Mouse (Mus musculus) intestine, postnatal 0 days (tissue): Measurements from ENCODE around the gene Gpr68. TPM values are rescaled to one million over a fixed set of nuclear protein-coding genes. Genes with fewer than 3 reads are reported as not detected.

ENCODE experiments used
- ATAC-seq: fragments of 200-750 bp; cut with Nextera tagmentation; 2 replicates; pipeline ENCODE4 v1.8.0; 2017; ENCODE audit warnings: mild to moderate bottlenecking, moderate TSS enrichment, moderate library complexity
- H3K27ac ChIP-seq: fragments of 300-500 bp; sonication (generic); 2 replicates; pipeline ENCODE4 v1.5.1; 2014; ENCODE audit warnings: mild to moderate bottlenecking, low read depth, low read length, moderate library complexity
- H3K27me3 ChIP-seq: fragments of 300-500 bp; sonication (generic); replicated peaks from 2 replicates; pipeline ENCODE4 v1.6.1; 2014; ENCODE audit warnings: low read length, mixed read lengths; ENCODE audit not compliant: control insufficient read depth, insufficient read depth
- H3K36me3 ChIP-seq: fragments of 300-500 bp; sonication (generic); 2 replicates; pipeline ENCODE4 v1.6.1; 2014; ENCODE audit warnings: mild to moderate bottlenecking, moderate library complexity; ENCODE audit not compliant: control insufficient read depth, insufficient read depth
- H3K4me1 ChIP-seq: fragments of 300-500 bp; sonication (generic); replicated peaks from 2 replicates; pipeline ENCODE4 v1.6.1; 2014; ENCODE audit warnings: antibody characterized with exemption, low read length, mixed read lengths; ENCODE audit not compliant: control insufficient read depth, insufficient read depth
- H3K4me2 ChIP-seq: fragments of 300-500 bp; sonication (generic); replicated peaks from 2 replicates; pipeline ENCODE4 v1.6.1; 2014; ENCODE audit warnings: low read depth, mild to moderate bottlenecking, moderate library complexity
- H3K4me3 ChIP-seq: fragments of 300-500 bp; sonication (generic); 2 replicates; pipeline ENCODE4 v1.5.1; 2014; ENCODE audit warnings: low read depth, low read length
- H3K9ac ChIP-seq: fragments of 300-500 bp; sonication (generic); 2 replicates; pipeline ENCODE4 v1.6.1; 2014; ENCODE audit warnings: mild to moderate bottlenecking, low read depth, low read length
- H3K9me3 ChIP-seq: fragments of 300-500 bp; sonication (generic); 2 replicates; pipeline ENCODE4 v1.6.1; 2016; ENCODE audit warnings: mixed run types; ENCODE audit not compliant: control insufficient read depth
- CTCF ChIP-seq: sonication (generic); IDR thresholded peaks from 2 replicates; pipeline ENCODE4 v1.5.1; 2016; ENCODE audit warnings: low read depth, mild to moderate bottlenecking, control low read depth, antibody characterized with exemption, moderate library complexity
- WGBS: fragments of 180-500 bp; shearing (Covaris S2); extraction: QIAGEN DNeasy Blood & Tissue Kit; methylation state at CpG from one replicate; pipeline ENCODE4 v1.1.7; 2014; 5-methylcytosine and 5-hydroxymethylcytosine counted together
- polyA plus RNA-seq: library from polyadenylated mRNA; unstranded; fragments of >200 nt; fragmentation: Nextera tagmentation; extraction: Ambion mirVana; gene quantifications from 2 replicates; pipeline ENCODE4 v1.2.1, GENCODE M21; 2015

The Gpr68 gene
- polyA plus RNA-seq, 1 experiment from 2014 or later, result 0.31 TPM

GRCm38 (mm10) chr12:100925644-100926619 lies 17.9 kb upstream of the Gpr68 start:
- Histone ChIP-seq H3K4me2 (no peak overlapping the region), H3K9me3 (no peaks in the 10 kb centered on the region), H3K27me3 (no peaks in the 10 kb centered on the region), H3K9ac (no peak overlapping the region), H3K4me1 (no peaks in the 10 kb centered on the region), H3K27ac (no peak overlapping the region), H3K36me3 (peaks cover 70% of the 10 kb centered on the region), H3K4me3 (no peak overlapping the region)
- peak; percentile 83 for TF ChIP-seq CTCF
- peak; percentile 25; the same call in 1 of the 2 replicates for ATAC-seq
- 69% methylated on average over 14 of the region's 14 CpGs for WGBS

- 87% methylated on average over 15 of the region's 15 CpGs for WGBS
- Histone ChIP-seq H3K27me3 (no peaks in the 10 kb centered on the region), H3K9me3 (no peaks in the 10 kb centered on the region), H3K36me3 (peaks cover 67% of the 10 kb centered on the region), H3K27ac (no peak overlapping the region), H3K4me2 (no peak overlapping the region), H3K4me3 (no peak overlapping the region), H3K9ac (no peak overlapping the region), H3K4me1 (no peaks in the 10 kb centered on the region)
- no peak for ATAC-seq
- TF ChIP-seq CTCF, result no peak
These were observed 16.8 kb upstream of the Gpr68 start for GRCm38 (mm10) chr12:100924646-100925339.

- Histone ChIP-seq H3K36me3 (peaks cover 38% of the 10 kb centered on the region), H3K4me1 (no peaks in the 10 kb centered on the region; the same call in 1 of the 2 replicates), H3K27me3 (0 out of 2 replicates have a peak, but pooled peaks cover 9% of the 10 kb centered on the region), H3K27ac (no peak overlapping the region), H3K9me3 (no peaks in the 10 kb centered on the region), H3K4me3 (no peak overlapping the region), H3K9ac (no peak overlapping the region), H3K4me2 (no peak overlapping the region)
- no peak for ATAC-seq
- WGBS, result 75% methylated on average over 12 of the region's 12 CpGs
- no peak for TF ChIP-seq CTCF
These were observed 2.7 kb upstream of the Gpr68 start for GRCm38 (mm10) chr12:100910731-100911130.

GRCm38 (mm10) chr12:100909765-100910164 lies 1.8 kb upstream of the Gpr68 start:
- no peak overlapping the region for H3K4me2 ChIP-seq
- H3K9ac ChIP-seq, result no peak overlapping the region
- H3K9me3 ChIP-seq, result no peaks in the 10 kb centered on the region
- WGBS, result 35% methylated on average over 6 of the region's 6 CpGs
- H3K4me3 ChIP-seq, result no peak overlapping the region
- H3K27me3 ChIP-seq, result 0 out of 2 replicates have a peak, but pooled peaks cover 9% of the 10 kb centered on the region
- no peak for TF ChIP-seq CTCF
- H3K36me3 ChIP-seq, result peaks cover 29% of the 10 kb centered on the region
- ATAC-seq, result 0 out of 2 replicates have a peak, but pooled peaks have one; percentile 6
- no peaks in the 10 kb centered on the region; the same call in 1 of the 2 replicates for H3K4me1 ChIP-seq
- H3K27ac ChIP-seq, result no peak overlapping the region

- 0 out of 2 replicates have a peak, but pooled peaks have one; percentile 14 for ATAC-seq
- no peaks in the 10 kb centered on the region; the same call in 1 of the 2 replicates for H3K4me1 ChIP-seq
- 35% methylated on average over 9 of the region's 10 CpGs for WGBS
- H3K9ac ChIP-seq, result no peak overlapping the region
- H3K36me3 ChIP-seq, result peaks cover 17% of the 10 kb centered on the region
- peak overlapping the region; percentile 34 for H3K4me3 ChIP-seq
- H3K9me3 ChIP-seq, result no peaks in the 10 kb centered on the region
- no peak for TF ChIP-seq CTCF
- 0 out of 2 replicates have a peak, but pooled peaks cover 9% of the 10 kb centered on the region for H3K27me3 ChIP-seq
- H3K4me2 ChIP-seq, result peak overlapping the region; percentile 70
- no peak overlapping the region for H3K27ac ChIP-seq
These were observed 468 bp upstream of the Gpr68 start for GRCm38 (mm10) chr12:100908298-100909034.
